Mouse (Mus musculus): ENCODE measurements around the gene Gpx7. TPM values are rescaled to one million over a fixed set of nuclear protein-coding genes. Genes with fewer than 3 reads are reported as not detected.
A peak's percentile ranks its signal among the peaks of the same experiment; 100 is the strongest.
"Not testable (repeated sequence)": the region's sequence is repeated elsewhere in the genome, so short reads cannot be mapped to it uniquely, and the experiment has no call there.

Gene Gpx7
- polyA plus RNA-seq, 1 experiment from 2014 or later, result 26.9 TPM

- Histone ChIP-seq H3K9ac (ENCODE audit: low read length) (peak overlapping the region; percentile 25), H3K4me3 (ENCODE audit: low read depth, low read length) (no peak overlapping the region), H3K4me1 (ENCODE audit: control insufficient read depth, insufficient read depth, low read length) (peaks cover 43% of the 10 kb centered on the region), H3K27me3 (replicated peaks; ENCODE audit: control insufficient read depth, insufficient read depth, low read length) (no peaks in the 10 kb centered on the region), H3K4me2 (ENCODE audit: low read length) (peak overlapping the region; percentile 36), H3K9me3 (replicated peaks; ENCODE audit: control insufficient read depth, low read length) (no peaks in the 10 kb centered on the region), H3K27ac (ENCODE audit: low read depth, low read length) (peak overlapping the region; percentile 79), H3K36me3 (ENCODE audit: control insufficient read depth, insufficient read depth, low read length) (no peaks in the 10 kb centered on the region)
- ATAC-seq, result peak; percentile 42
- peak; percentile 71 for DNase-seq (ENCODE audit: low spot score)
- WGBS, result 3% methylated on average over 18 of the region's 18 CpGs
Measured at GRCm38 (mm10) chr4:108362321-108363261, 44.2 kb downstream of the Gpx7 start.

DNA sequence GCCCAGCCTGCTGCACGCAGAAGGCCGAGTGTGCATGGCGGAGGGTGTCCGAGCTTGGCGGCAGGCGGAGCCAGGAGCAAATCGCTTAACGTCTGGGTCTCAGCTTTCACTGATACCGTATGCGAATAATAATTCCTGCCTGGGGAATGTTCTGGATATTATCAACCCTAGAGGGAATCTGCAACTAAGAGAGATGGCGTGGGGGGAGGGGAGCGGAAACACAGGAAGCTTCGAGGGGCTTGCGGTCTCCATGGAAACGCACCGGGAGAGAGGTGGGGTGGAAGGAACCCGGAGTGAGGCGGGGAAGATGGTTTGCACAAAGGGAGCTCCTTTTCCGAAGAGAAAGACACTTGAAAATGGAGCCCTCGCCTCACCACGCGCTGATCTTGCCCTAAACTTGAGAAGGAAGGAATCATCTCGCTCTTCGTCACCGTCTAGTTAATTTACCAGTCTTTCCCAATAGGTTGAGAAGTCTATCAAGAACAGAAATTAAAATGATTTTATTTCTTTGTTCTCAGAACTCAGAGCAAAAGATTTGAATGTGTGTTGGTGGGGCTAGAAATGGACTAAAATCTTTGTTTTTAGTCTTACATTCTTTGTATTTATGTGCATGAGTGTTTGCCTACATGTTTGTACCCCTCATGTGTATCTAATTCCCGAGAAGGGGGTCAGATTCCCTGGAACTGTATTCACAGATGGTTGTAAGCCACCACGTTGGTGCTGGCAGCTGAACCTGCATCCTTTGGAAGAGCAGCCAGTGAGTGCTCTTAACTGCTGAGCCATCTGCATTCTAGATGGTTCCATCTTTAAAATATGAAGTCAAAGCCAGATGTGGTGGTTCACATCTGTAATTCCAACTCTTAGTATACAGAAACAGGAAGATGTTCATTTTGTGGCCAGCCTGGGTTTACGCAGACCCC is 46.4 kb downstream of the Gpx7 start:
- Histone ChIP-seq H3K9me3 (replicated peaks; ENCODE audit: control insufficient read depth, low read length) (no peaks in the 10 kb centered on the region), H3K4me3 (ENCODE audit: low read depth, low read length) (peak overlapping the region; percentile 5; the same call in 1 of the 2 replicates), H3K4me2 (ENCODE audit: low read length) (peak overlapping the region; percentile 37), H3K27me3 (replicated peaks; ENCODE audit: control insufficient read depth, insufficient read depth, low read length) (no peaks in the 10 kb centered on the region), H3K4me1 (ENCODE audit: control insufficient read depth, insufficient read depth, low read length) (peaks cover 43% of the 10 kb centered on the region), H3K36me3 (ENCODE audit: control insufficient read depth, insufficient read depth, low read length) (no peaks in the 10 kb centered on the region), H3K27ac (ENCODE audit: low read depth, low read length) (peak overlapping the region; percentile 92), H3K9ac (ENCODE audit: low read length) (peak overlapping the region; percentile 51)
- 5% methylated on average over 28 of the region's 28 CpGs for WGBS
- DNase-seq (ENCODE audit: low spot score) (peak; percentile 98), ATAC-seq (peak; percentile 91)

GRCm38 (mm10) chr4:108358498-108358897 is 48.3 kb downstream of the Gpx7 start:
- 15% methylated on average over 4 of the region's 4 CpGs for WGBS
- Histone ChIP-seq H3K9me3 (replicated peaks; ENCODE audit: control insufficient read depth, low read length) (no peaks in the 10 kb centered on the region), H3K36me3 (ENCODE audit: control insufficient read depth, insufficient read depth, low read length) (no peaks in the 10 kb centered on the region), H3K4me3 (ENCODE audit: low read depth, low read length) (no peak overlapping the region), H3K27me3 (replicated peaks; ENCODE audit: control insufficient read depth, insufficient read depth, low read length) (no peaks in the 10 kb centered on the region), H3K4me1 (ENCODE audit: control insufficient read depth, insufficient read depth, low read length) (peaks cover 36% of the 10 kb centered on the region), H3K27ac (ENCODE audit: low read depth, low read length) (peak overlapping the region; percentile 92; the same call in 1 of the 2 replicates), H3K9ac (ENCODE audit: low read length) (no peak overlapping the region), H3K4me2 (ENCODE audit: low read length) (no peak overlapping the region)
- ATAC-seq (no peak), DNase-seq (ENCODE audit: low spot score) (no peak)

- Histone ChIP-seq H3K36me3 (ENCODE audit: control insufficient read depth, insufficient read depth, low read length) (no peaks in the 10 kb centered on the region), H3K9ac (ENCODE audit: low read length) (no peak overlapping the region), H3K27me3 (replicated peaks; ENCODE audit: control insufficient read depth, insufficient read depth, low read length) (no peaks in the 10 kb centered on the region), H3K4me3 (ENCODE audit: low read depth, low read length) (no peak overlapping the region), H3K27ac (ENCODE audit: low read depth, low read length) (no peak overlapping the region), H3K4me2 (ENCODE audit: low read length) (no peak overlapping the region), H3K9me3 (replicated peaks; ENCODE audit: control insufficient read depth, low read length) (no peaks in the 10 kb centered on the region), H3K4me1 (ENCODE audit: control insufficient read depth, insufficient read depth, low read length) (peaks cover 26% of the 10 kb centered on the region)
- DNase-seq (ENCODE audit: low spot score), result no peak
- WGBS, result 96% methylated on average over 8 of the region's 8 CpGs
- no peak for ATAC-seq
Measured at GRCm38 (mm10) chr4:108357458-108357857, 49.3 kb downstream of the Gpx7 start.

GRCm38 (mm10) chr4:108353591-108353990 is 53.2 kb downstream of the Gpx7 start:
- not testable (repeated sequence) for H3K27ac ChIP-seq (ENCODE audit: low read depth, low read length); ATAC-seq; H3K4me3 ChIP-seq (ENCODE audit: low read depth, low read length); H3K27me3 ChIP-seq (replicated peaks; ENCODE audit: control insufficient read depth, insufficient read depth, low read length); H3K9ac ChIP-seq (ENCODE audit: low read length); H3K36me3 ChIP-seq (ENCODE audit: control insufficient read depth, insufficient read depth, low read length); H3K9me3 ChIP-seq (replicated peaks; ENCODE audit: control insufficient read depth, low read length); DNase-seq (ENCODE audit: low spot score); H3K4me2 ChIP-seq (ENCODE audit: low read length)
- peaks cover 17% of the 10 kb centered on the region for H3K4me1 ChIP-seq (ENCODE audit: control insufficient read depth, insufficient read depth, low read length)

DNA sequence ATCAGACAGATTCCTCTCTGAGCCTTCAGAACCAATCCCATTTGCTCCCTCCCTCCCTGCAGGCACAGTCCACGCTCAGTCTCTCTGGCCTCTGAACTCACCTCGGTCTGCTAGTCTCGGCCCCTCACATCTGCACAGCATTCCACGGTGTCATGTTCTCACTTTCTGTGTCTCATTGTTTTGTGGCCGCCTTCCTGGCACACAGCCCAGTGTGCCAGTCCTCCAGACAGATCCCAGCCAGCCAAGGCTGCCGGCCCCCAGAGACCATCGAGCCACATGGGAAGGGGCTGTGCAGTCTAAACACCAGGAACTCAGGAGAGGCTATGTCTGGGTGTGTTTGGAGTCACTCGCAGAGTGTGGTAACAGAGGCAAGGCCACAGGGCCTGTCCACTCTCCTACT is 55.9 kb downstream of the Gpx7 start:
- Histone ChIP-seq H3K27ac (ENCODE audit: low read depth, low read length) (peak overlapping the region; percentile 46), H3K27me3 (replicated peaks; ENCODE audit: control insufficient read depth, insufficient read depth, low read length) (no peaks in the 10 kb centered on the region), H3K9me3 (replicated peaks; ENCODE audit: control insufficient read depth, low read length) (no peaks in the 10 kb centered on the region), H3K4me3 (ENCODE audit: low read depth, low read length) (no peak overlapping the region), H3K4me1 (ENCODE audit: control insufficient read depth, insufficient read depth, low read length) (peaks cover 13% of the 10 kb centered on the region), H3K36me3 (ENCODE audit: control insufficient read depth, insufficient read depth, low read length) (no peaks in the 10 kb centered on the region), H3K4me2 (ENCODE audit: low read length) (peak overlapping the region; percentile 1; the same call in 1 of the 2 replicates), H3K9ac (ENCODE audit: low read length) (no peak overlapping the region; the same call in 1 of the 2 replicates)
- DNase-seq (ENCODE audit: low spot score) (peak; percentile 79), ATAC-seq (peak; percentile 88)
- WGBS, result 3% methylated on average over 8 of the region's 8 CpGs

Other genes starting within 250 kb of the Gpx7 start
- 11.8 and 12.0 TPM in 2 replicates for gene Echdc2, start 241.5 kb downstream of the Gpx7 start, polyA plus RNA-seq (2014; fragmentation: Nextera tagmentation; extraction: Ambion mirVana)
- not detected in 2 replicates for gene Zyg11a, start 188.9 kb downstream of the Gpx7 start, polyA plus RNA-seq (2014; fragmentation: Nextera tagmentation; extraction: Ambion mirVana)
- gene Zyg11b, start 105.9 kb downstream of the Gpx7 start, polyA plus RNA-seq (2014; fragmentation: Nextera tagmentation; extraction: Ambion mirVana), result 24.2 and 31.1 TPM in 2 replicates
- 43.1 and 52.2 TPM in 2 replicates for gene Coa7, start 78.8 kb downstream of the Gpx7 start, polyA plus RNA-seq (2014; fragmentation: Nextera tagmentation; extraction: Ambion mirVana)
- gene Shisal2a, start 23.6 kb downstream of the Gpx7 start, polyA plus RNA-seq (2014; fragmentation: Nextera tagmentation; extraction: Ambion mirVana), result 2.7 and 3.6 TPM in 2 replicates
- gene Tut4, start 52.5 kb upstream of the Gpx7 start, polyA plus RNA-seq (2014; fragmentation: Nextera tagmentation; extraction: Ambion mirVana), result 40.7 and 46.4 TPM in 2 replicates
- 97.5 and 110 TPM in 2 replicates for gene Prpf38a, start 172.4 kb upstream of the Gpx7 start, polyA plus RNA-seq (2014; fragmentation: Nextera tagmentation; extraction: Ambion mirVana)
- gene Orc1, start 172.5 kb upstream of the Gpx7 start, polyA plus RNA-seq (2014; fragmentation: Nextera tagmentation; extraction: Ambion mirVana), result 3.3 and 3.4 TPM in 2 replicates
- 16.5 and 17.3 TPM in 2 replicates for gene Cc2d1b, start 213.0 kb upstream of the Gpx7 start, polyA plus RNA-seq (2014; fragmentation: Nextera tagmentation; extraction: Ambion mirVana)

Data from forebrain, embryonic 14.5 days (tissue).